Mouse (Mus musculus) erythroblast, embryonic 14.5 days (primary cell): ENCODE data around the gene Gpr157. TPM values are rescaled to one million over a fixed set of nuclear protein-coding genes. Genes with fewer than 3 reads are reported as not detected.

Source experiments
- H3K27me3 ChIP-seq: 2 replicates; pipeline ENCODE4 v1.6.1; 2012; ENCODE audit warnings: inconsistent platforms; ENCODE audit not compliant: control insufficient read depth
- H3K36me3 ChIP-seq: 2 replicates; pipeline ENCODE4 v1.6.1; 2012; ENCODE audit warnings: mild to moderate bottlenecking, inconsistent platforms; ENCODE audit not compliant: control insufficient read depth
- H3K4me1 ChIP-seq: 2 replicates; pipeline ENCODE4 v1.6.1; 2012; ENCODE audit warnings: inconsistent platforms; ENCODE audit not compliant: control insufficient read depth
- H3K4me3 ChIP-seq: replicated peaks from 2 replicates; pipeline ENCODE3; 2012; ENCODE audit warnings: moderate library complexity, mild to moderate bottlenecking, inconsistent platforms
- H3K9me3 ChIP-seq: 2 replicates; pipeline ENCODE4 v1.6.1; 2012; ENCODE audit warnings: low read length, inconsistent platforms, mixed read lengths; ENCODE audit not compliant: control insufficient read depth
- GATA1 ChIP-seq: IDR thresholded peaks from 2 replicates; pipeline ENCODE4 v1.6.1; 2012; ENCODE audit warnings: low read length, inconsistent platforms, mixed read lengths
- TAL1 ChIP-seq: IDR thresholded peaks from 3 replicates; pipeline ENCODE4 v1.6.1; 2012; ENCODE audit warnings: low read length, inconsistent platforms, mixed read lengths
- polyA plus RNA-seq: library from polyadenylated mRNA; stranded (reverse); fragments of >175 nt; gene quantifications from 2 replicates; pipeline ENCODE4 v1.2.3, GENCODE M21; 2012

Gpr157 gene
- polyA plus RNA-seq, 1 experiment = 0.01 TPM

GRCm38 (mm10) chr4:150152483-150152882 lies 65.3 kb downstream of the Gpr157 start:
- no peak overlapping the region for H3K4me3 ChIP-seq
- no peaks in the 10 kb centered on the region for H3K27me3 ChIP-seq
- TF ChIP-seq TAL1 = no peak
- no peak for TF ChIP-seq GATA1
- no peaks in the 10 kb centered on the region for H3K36me3 ChIP-seq
- peaks cover 9% of the 10 kb centered on the region for H3K4me1 ChIP-seq
- H3K9me3 ChIP-seq = no peaks in the 10 kb centered on the region

- H3K36me3 ChIP-seq = no peaks in the 10 kb centered on the region
- no peak overlapping the region for H3K4me3 ChIP-seq
- no peaks in the 10 kb centered on the region for H3K27me3 ChIP-seq
- H3K9me3 ChIP-seq = no peaks in the 10 kb centered on the region
- TF ChIP-seq TAL1 (no peak), GATA1 (no peak)
- H3K4me1 ChIP-seq = peaks cover 9% of the 10 kb centered on the region
Measured at GRCm38 (mm10) chr4:150155301-150155700, 68.1 kb downstream of the Gpr157 start.

Other genes with a start within 250 kb of the Gpr157 start
- not detected in 2 replicates for gene Spsb1, start 132.3 kb upstream of the Gpr157 start, polyA plus RNA-seq
- gene H6pd, start 78.3 kb upstream of the Gpr157 start, polyA plus RNA-seq = 0.03 and 0.06 TPM in 2 replicates
- not detected in 2 replicates for gene Slc2a5, start 31.9 kb downstream of the Gpr157 start, polyA plus RNA-seq
- not detected in 2 replicates for gene Slc2a7, start 61.6 kb downstream of the Gpr157 start, polyA plus RNA-seq
- not detected in 2 replicates for gene Car6, start 114.0 kb downstream of the Gpr157 start, polyA plus RNA-seq
- gene Eno1, start 149.4 kb downstream of the Gpr157 start, polyA plus RNA-seq = 25.2 and 47.2 TPM in 2 replicates
- 3.1 and 3.5 TPM in 2 replicates for gene Rere, start 194.3 kb downstream of the Gpr157 start, polyA plus RNA-seq